Comparison of ENCODE assay signal across 8 mouse cellular contexts in genomic region chr2:166623081-166623567, GRCm38 (mm10).
DNase-seq lines count a peak whose midpoint lies in the region; ATAC-seq lines count a peak whose summit lies in the region.

No protein-coding gene starts in this region.

- H3K4me2 ChIP-seq in forebrain, embryonic 13.5 days = no peak overlapping the region
- H3K4me2 ChIP-seq in midbrain, embryonic 11.5 days = no peak overlapping the region

- peak; percentile 55 for ATAC-seq in forebrain, embryonic 13.5 days
- ATAC-seq in midbrain, embryonic 11.5 days (ENCODE audit: low FRiP score) = no peak

- no peaks in the 10 kb centered on the region for H3K9me3 ChIP-seq in forebrain, embryonic 13.5 days (replicated peaks)
- no peaks in the 10 kb centered on the region for H3K9me3 ChIP-seq in midbrain, embryonic 11.5 days (ENCODE audit: control insufficient read depth, low read length)

- peaks cover 29% of the 10 kb centered on the region for H3K36me3 ChIP-seq in forebrain, embryonic 13.5 days (ENCODE audit: poor library complexity, severe bottlenecking)
- no peaks in the 10 kb centered on the region for H3K36me3 ChIP-seq in midbrain, embryonic 11.5 days (ENCODE audit: control insufficient read depth, insufficient read depth, low read length)

- peak overlapping the region; percentile 57 for H3K27ac ChIP-seq in forebrain, embryonic 13.5 days
- no peak overlapping the region for H3K27ac ChIP-seq in midbrain, embryonic 11.5 days (ENCODE audit: low read depth, low read length)

- peaks cover 22% of the 10 kb centered on the region for H3K4me1 ChIP-seq in forebrain, embryonic 13.5 days
- peaks cover 12% of the 10 kb centered on the region for H3K4me1 ChIP-seq in midbrain, embryonic 11.5 days (ENCODE audit: control insufficient read depth, insufficient read depth, low read length)

- no peaks in the 10 kb centered on the region for H3K27me3 ChIP-seq in forebrain, embryonic 13.5 days
- no peaks in the 10 kb centered on the region for H3K27me3 ChIP-seq in midbrain, embryonic 11.5 days (ENCODE audit: control insufficient read depth, insufficient read depth, low read length)

- peak; percentile 79 to 82 for DNase-seq in right cerebral cortex, postnatal 10 days (ENCODE audit: low spot score in 2 of 2)
- no peak for DNase-seq in right cerebral cortex, postnatal 25 days
- peak; percentile 28 for DNase-seq in kidney, adult 18-20 months
- DNase-seq in midbrain, embryonic 11.5 days (ENCODE audit: low spot score, missing footprints) = peak; percentile 84
- DNase-seq in testis, postnatal 10 days (ENCODE audit: low spot score) = no peak
- DNase-seq in cerebellum, adult 18-20 months = no peak
- no peak for DNase-seq in adrenal gland, postnatal 4 days (ENCODE audit: low spot score in 2 of 2)

- H3K9ac ChIP-seq in forebrain, embryonic 13.5 days = no peak overlapping the region
- no peak overlapping the region for H3K9ac ChIP-seq in midbrain, embryonic 11.5 days (ENCODE audit: low read length)

- 33% methylated on average over 8 of the region's 9 CpGs for WGBS in forebrain, embryonic 13.5 days
- WGBS in midbrain, embryonic 11.5 days = 54% methylated on average over 9 of the region's 9 CpGs

- H3K4me3 ChIP-seq in forebrain, embryonic 13.5 days = no peak overlapping the region
- no peak overlapping the region for H3K4me3 ChIP-seq in midbrain, embryonic 11.5 days (ENCODE audit: low read depth, low read length)

Comparison
In these comparisons a context has a peak if more than half of its experiments do, and no peak if none do; other contexts are left out.
1. DNase-seq: peak in right cerebral cortex, postnatal 10 days (2 of 2), kidney, adult 18-20 months (single experiment) and midbrain, embryonic 11.5 days (single experiment); none in right cerebral cortex, postnatal 25 days (single experiment), testis, postnatal 10 days (single experiment), cerebellum, adult 18-20 months (0 of 2) and adrenal gland, postnatal 4 days (0 of 2).